Mouse (Mus musculus) hindbrain, embryonic 11.5 days (tissue): ENCODE measurements around the gene Rprd2. TPM values are rescaled to one million over a fixed set of nuclear protein-coding genes. Genes with fewer than 3 reads are reported as not detected.

Source experiments
- ATAC-seq: fragments of 200-750 bp; cut with Nextera tagmentation; 2 replicates; pipeline ENCODE4 v1.8.0; 2017; ENCODE audit warnings: mild to moderate bottlenecking, moderate TSS enrichment, moderate library complexity; ENCODE audit not compliant: low FRiP score
- DNase-seq: peaks from one replicate; pipeline ENCODE4 v3.0.0-alpha.2; 2015; ENCODE audit warnings: low spot score
- H3K27ac ChIP-seq: fragments of 300-500 bp; sonication (generic); 2 replicates; pipeline ENCODE4 v1.5.1; 2014; ENCODE audit warnings: mild to moderate bottlenecking, low read depth, low read length
- H3K27me3 ChIP-seq: fragments of 300-500 bp; sonication (generic); 2 replicates; pipeline ENCODE4 v1.6.1; 2014; ENCODE audit warnings: mild to moderate bottlenecking, low read length, moderate library complexity, mixed read lengths; ENCODE audit not compliant: control insufficient read depth, insufficient read depth
- H3K36me3 ChIP-seq: fragments of 300-500 bp; sonication (generic); 2 replicates; pipeline ENCODE4 v1.6.1; 2014; ENCODE audit warnings: mild to moderate bottlenecking, low read length, moderate library complexity, mixed read lengths; ENCODE audit not compliant: control insufficient read depth, insufficient read depth
- H3K4me1 ChIP-seq: fragments of 300-500 bp; sonication (generic); replicated peaks from 2 replicates; pipeline ENCODE4 v1.6.1; 2014; ENCODE audit warnings: low read length, mixed read lengths; ENCODE audit not compliant: control insufficient read depth, insufficient read depth
- H3K4me2 ChIP-seq: fragments of 300-500 bp; sonication (generic); replicated peaks from 2 replicates; pipeline ENCODE4 v1.6.1; 2014; ENCODE audit warnings: mild to moderate bottlenecking, low read depth, low read length
- H3K4me3 ChIP-seq: fragments of 300-500 bp; sonication (generic); 2 replicates; pipeline ENCODE4 v1.5.1; 2014; ENCODE audit warnings: low read depth, low read length
- H3K9ac ChIP-seq: fragments of 300-500 bp; sonication (generic); 2 replicates; pipeline ENCODE4 v1.6.1; 2014; ENCODE audit warnings: low read depth, low read length
- H3K9me3 ChIP-seq: fragments of 300-500 bp; sonication (generic); 2 replicates; pipeline ENCODE4 v1.6.1; 2016; ENCODE audit warnings: low read length; ENCODE audit not compliant: control insufficient read depth
- WGBS: fragments of 180-500 bp; shearing (Covaris S2); extraction: QIAGEN DNeasy Blood & Tissue Kit; methylation state at CpG from one replicate; pipeline ENCODE4 v1.1.7; 2014; 5-methylcytosine and 5-hydroxymethylcytosine counted together
- polyA plus RNA-seq: library from polyadenylated mRNA; unstranded; fragments of >200 nt; fragmentation: Nextera tagmentation; extraction: Ambion mirVana; gene quantifications from 2 replicates; pipeline ENCODE4 v1.2.1, GENCODE M21; 2014

Gene Rprd2
- polyA plus RNA-seq, 1 experiment from 2014 or later, result 27.4 TPM

DNA sequence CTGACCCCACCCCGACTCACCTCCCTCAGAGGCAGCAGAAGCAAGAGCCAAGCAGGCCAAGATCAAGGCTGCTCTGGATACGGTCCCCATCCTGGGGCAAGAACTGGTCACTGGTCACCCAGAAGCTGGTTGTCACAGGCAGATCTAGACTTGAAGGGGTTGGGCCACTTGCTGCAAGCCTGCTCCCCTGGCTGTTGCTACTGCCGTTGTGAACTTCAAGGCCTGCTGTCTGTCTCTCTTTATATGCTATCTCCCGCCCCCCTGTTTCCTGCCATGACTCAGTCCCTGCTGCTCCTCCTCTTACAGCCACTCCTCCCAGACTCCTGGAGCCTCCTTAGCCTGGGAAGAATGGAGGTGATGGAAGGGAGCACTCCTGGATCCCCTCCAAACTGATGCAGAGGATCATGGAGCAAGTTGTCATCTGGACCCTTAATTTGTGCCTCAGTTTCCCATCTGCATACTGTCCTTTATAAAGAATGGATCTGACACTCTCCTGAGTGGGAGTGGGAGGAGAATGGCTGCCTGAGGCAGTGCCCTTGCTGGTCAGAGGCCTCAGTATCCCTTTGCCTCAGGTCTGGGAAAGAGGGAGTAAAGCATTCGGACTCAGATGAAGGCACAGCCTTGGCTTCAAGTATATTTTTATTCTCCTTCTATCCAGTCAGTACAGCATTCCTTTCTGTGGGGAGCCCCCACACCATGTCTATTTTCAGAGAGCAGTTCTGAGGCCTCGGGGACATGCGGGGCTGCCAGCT lies 79.1 kb downstream of the Rprd2 start, which contains the start of gene Ecm1:
Ecm1 (minus strand) TSS at position 217 of the 752 bp plus-strand sequence.
- WGBS, result 86% methylated on average over 7 of the region's 7 CpGs
- DNase-seq (no peak), ATAC-seq (no peak)
- Histone ChIP-seq H3K36me3 (peaks cover 2% of the 10 kb centered on the region; the same call in 1 of the 2 replicates), H3K9ac (no peak within 1 kb of the TSS), H3K27me3 (no peaks in the 10 kb centered on the region), H3K4me3 (no peak within 1 kb of the TSS), H3K27ac (no peak within 1 kb of the TSS), H3K4me2 (no peak within 1 kb of the TSS), H3K4me1 (no peaks in the 10 kb centered on the region), H3K9me3 (no peaks in the 10 kb centered on the region)

DNA sequence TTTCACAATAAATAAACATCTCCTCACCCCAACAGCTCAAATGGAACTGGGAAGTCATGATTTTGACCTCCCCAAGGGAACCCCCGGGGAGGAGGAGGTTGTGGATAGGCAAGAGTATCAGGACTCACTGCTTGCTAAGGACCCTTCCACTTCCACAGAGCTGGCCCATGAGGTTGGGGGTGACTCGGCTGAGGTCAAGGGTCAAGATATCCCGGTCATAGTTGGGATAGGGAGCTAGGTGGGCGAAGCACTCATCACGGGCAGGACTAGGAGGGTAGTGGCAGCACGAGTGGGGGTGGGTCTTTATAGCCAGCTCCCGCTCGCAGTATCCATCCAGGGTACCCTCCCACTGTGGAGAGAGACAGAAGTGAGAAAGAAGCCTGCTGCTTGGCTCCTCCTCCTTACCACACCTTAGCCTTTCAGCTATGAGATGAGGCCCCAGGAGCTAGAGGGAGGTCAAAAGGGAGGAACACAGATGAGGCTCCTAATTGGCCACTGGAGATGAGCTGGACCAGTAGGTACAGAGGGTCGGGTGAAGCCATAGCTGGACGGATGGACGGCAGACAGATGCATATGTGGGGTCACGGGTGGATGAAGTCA lies 83.5 kb downstream of the Rprd2 start:
- Histone ChIP-seq H3K9me3 (no peaks in the 10 kb centered on the region), H3K27ac (no peak overlapping the region), H3K4me1 (no peaks in the 10 kb centered on the region), H3K4me2 (no peak overlapping the region), H3K36me3 (no peaks in the 10 kb centered on the region; the same call in 1 of the 2 replicates), H3K9ac (no peak overlapping the region), H3K4me3 (no peak overlapping the region), H3K27me3 (no peaks in the 10 kb centered on the region)
- WGBS, result 88% methylated on average over 12 of the region's 12 CpGs
- ATAC-seq (no peak), DNase-seq (no peak)

DNA sequence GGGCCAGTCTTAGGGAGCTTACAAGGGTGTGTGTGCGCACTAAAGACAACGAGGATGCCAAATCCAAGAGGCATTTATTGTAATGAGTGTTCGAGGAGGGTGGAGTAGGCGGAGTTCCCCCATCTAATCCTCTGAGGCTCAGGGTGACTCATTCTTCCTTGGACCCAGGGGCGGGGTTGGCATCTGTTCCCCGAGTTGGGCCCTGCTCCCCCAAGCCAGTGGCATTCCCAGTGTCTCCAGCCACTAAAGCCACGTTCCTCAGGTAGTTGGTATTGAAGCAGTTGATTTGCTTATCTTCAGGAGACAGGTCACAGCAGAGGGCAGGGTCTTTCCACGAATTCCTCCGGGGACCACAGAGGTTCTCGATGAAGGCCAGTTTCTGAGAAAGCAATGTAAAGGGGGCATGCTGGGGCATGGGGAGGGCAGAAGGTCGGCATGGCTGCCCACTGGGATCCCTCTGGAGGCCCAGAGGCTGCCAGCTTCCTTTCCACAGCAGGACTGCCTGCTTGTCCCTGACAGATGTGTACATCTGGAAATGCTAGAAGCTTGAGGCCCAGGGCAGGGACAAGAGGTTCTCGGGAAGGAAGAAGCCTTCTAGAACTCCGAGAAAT lies 84.5 kb downstream of the Rprd2 start:
- 84% methylated on average over 13 of the region's 13 CpGs for WGBS
- H3K9me3 ChIP-seq, result no peaks in the 10 kb centered on the region
- H3K27ac ChIP-seq, result no peak overlapping the region
- no peaks in the 10 kb centered on the region for H3K4me1 ChIP-seq
- no peak overlapping the region for H3K4me2 ChIP-seq
- H3K4me3 ChIP-seq, result no peak overlapping the region
- ATAC-seq (no peak), DNase-seq (no peak)
- no peaks in the 10 kb centered on the region; the same call in 1 of the 2 replicates for H3K36me3 ChIP-seq
- H3K9ac ChIP-seq, result no peak overlapping the region
- H3K27me3 ChIP-seq, result no peaks in the 10 kb centered on the region

DNA sequence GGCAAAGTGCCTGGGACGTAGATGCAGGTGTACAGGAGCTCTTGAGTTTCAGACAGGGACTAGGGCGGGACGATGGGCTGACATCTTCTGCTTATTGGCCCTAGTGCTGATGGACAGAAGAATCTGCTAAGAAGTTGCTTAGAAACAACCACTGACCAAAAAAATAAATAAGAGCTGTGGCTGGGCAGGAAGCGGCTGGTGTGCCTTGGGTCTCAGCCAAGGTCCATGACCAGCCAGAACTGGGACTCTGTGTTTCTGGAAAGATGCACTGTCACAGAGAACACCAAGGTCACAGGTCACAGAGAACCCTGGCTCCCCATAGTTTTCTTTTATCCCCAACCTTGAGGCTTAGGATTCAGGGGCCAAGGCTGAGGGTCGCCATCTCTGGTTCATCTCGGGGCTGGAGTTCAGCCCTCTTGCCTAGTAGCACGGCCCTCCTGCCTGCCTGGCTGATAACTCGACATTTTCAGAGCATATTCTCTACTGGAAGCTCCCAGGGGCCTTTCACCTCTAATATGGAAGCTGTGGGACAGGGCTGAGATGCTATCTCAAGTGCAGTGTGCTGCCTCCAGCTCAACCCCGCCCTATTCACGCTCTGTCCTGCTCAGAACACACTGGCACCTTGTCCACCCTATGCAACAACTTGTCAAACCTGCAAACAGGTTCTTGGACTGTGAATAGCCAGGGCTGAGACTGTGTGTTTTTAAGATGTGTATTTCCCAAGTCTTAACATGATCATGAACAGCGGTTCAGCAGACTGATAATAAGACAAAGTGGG lies 85.7 kb downstream of the Rprd2 start:
- DNase-seq (no peak), ATAC-seq (no peak)
- WGBS, result 85% methylated on average over 11 of the region's 11 CpGs
- no peak overlapping the region for H3K4me2 ChIP-seq
- H3K4me1 ChIP-seq, result no peaks in the 10 kb centered on the region
- H3K4me3 ChIP-seq, result no peak overlapping the region
- no peaks in the 10 kb centered on the region for H3K27me3 ChIP-seq
- H3K36me3 ChIP-seq, result no peaks in the 10 kb centered on the region
- H3K9me3 ChIP-seq, result no peaks in the 10 kb centered on the region
- no peak overlapping the region for H3K9ac ChIP-seq
- no peak overlapping the region for H3K27ac ChIP-seq

DNA sequence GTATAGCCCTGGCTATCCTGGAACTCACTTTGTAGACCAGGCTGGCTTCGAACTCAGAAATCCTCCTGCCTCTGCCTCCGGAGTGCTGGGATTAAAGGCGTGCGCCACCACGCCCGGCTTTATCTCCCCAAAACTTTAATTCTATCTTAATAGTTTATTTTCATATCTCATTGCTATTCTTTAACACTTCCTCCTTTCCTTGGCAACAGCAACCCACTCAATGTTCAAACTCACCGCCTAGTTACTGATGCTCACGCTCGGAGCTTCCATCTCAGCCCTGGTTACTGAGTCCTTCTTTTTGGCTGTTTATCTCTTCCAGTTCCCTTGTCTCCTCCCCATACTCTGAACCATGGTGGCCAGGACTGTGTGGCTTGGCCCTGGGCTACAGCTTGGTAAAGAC lies 86.4 kb downstream of the Rprd2 start:
- H3K9me3 ChIP-seq, result no peaks in the 10 kb centered on the region
- H3K4me3 ChIP-seq, result no peak overlapping the region
- WGBS, result 98% methylated on average over 9 of the region's 9 CpGs
- H3K36me3 ChIP-seq, result no peaks in the 10 kb centered on the region
- H3K27me3 ChIP-seq, result no peaks in the 10 kb centered on the region
- no peak overlapping the region for H3K27ac ChIP-seq
- no peaks in the 10 kb centered on the region for H3K4me1 ChIP-seq
- ATAC-seq (no peak), DNase-seq (no peak)
- H3K4me2 ChIP-seq, result no peak overlapping the region
- no peak overlapping the region for H3K9ac ChIP-seq

DNA sequence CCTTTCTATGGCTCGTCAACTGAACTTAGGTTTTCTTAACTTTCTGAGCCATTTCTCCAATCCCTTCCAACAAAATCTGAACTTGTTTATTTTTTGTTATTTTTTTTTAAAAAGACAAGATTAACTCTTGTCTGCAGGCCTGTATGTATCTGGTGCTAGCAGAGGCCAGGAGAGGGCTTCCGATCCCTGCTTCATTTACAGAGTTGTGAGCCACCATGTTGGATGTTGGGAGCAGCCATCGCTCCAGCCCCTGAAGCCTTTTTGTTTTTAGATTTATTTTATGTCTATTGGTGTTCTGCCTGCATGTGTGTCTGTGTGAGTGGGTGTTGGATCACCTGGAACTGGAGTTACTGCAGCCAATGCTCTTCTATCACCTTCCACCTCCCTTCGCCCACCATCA lies 86.9 kb downstream of the Rprd2 start:
- no peak overlapping the region for H3K4me3 ChIP-seq
- no peaks in the 10 kb centered on the region for H3K4me1 ChIP-seq
- no peak for DNase-seq
- no peak overlapping the region for H3K4me2 ChIP-seq
- no peak overlapping the region for H3K27ac ChIP-seq
- H3K9me3 ChIP-seq, result no peaks in the 10 kb centered on the region
- no peaks in the 10 kb centered on the region for H3K27me3 ChIP-seq
- WGBS, result 89% methylated on average over 4 of the region's 4 CpGs
- no peaks in the 10 kb centered on the region for H3K36me3 ChIP-seq
- H3K9ac ChIP-seq, result no peak overlapping the region
- no peak for ATAC-seq

DNA sequence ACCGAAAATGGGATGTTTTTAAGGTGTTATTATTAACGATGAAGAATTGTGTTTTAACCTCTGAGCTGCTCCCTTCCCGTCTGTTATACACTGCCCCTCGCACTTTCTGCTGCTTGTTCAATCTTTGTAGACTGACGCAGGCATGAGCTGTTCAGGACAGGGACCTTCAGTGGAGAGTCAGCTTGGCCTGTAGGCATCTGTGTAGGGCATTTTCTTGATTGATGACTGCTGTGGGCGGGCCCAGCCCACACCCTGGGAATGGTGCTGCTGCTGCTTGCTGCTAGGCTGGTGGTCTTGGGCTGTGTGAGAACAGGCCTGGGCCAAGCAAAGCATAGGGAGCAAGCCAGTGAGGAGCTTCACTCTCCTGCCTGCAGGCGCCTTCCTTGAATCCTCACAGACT lies 88.2 kb downstream of the Rprd2 start:
- Histone ChIP-seq H3K27me3 (no peaks in the 10 kb centered on the region), H3K4me3 (no peak overlapping the region), H3K9me3 (no peaks in the 10 kb centered on the region), H3K4me2 (no peak overlapping the region), H3K36me3 (no peaks in the 10 kb centered on the region), H3K4me1 (no peaks in the 10 kb centered on the region), H3K27ac (no peak overlapping the region), H3K9ac (no peak overlapping the region)
- WGBS, result 78% methylated on average over 7 of the region's 7 CpGs
- ATAC-seq (no peak), DNase-seq (no peak)

DNA sequence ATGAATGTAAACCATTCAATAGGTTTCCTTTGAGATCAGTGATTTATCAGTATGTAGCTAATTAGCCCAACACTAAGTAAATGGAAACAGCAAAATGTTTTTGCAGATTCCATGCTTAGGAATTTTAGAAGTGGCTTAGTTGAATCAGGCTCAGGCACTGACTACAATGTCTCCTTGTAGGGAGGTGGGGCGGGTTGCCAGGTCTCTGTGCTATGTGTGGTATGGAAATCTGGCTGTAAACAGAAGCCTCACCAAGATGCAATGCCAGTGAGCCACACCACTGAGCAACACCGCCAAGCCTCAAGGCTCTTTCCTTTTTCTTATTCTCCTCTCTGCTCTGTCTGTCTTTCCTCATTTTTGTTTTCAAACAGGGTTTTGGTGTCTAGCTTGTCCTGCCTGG lies 89.8 kb downstream of the Rprd2 start:
- H3K4me2 ChIP-seq, result no peak overlapping the region
- 79% methylated on average over 2 of the region's 2 CpGs for WGBS

More for the DNA sequence above, 89.8 kb downstream of the Rprd2 start:
- H3K27me3 ChIP-seq, result no peaks in the 10 kb centered on the region
- H3K9me3 ChIP-seq, result no peaks in the 10 kb centered on the region
- ATAC-seq (no peak), DNase-seq (no peak)
- no peak overlapping the region for H3K9ac ChIP-seq
- no peaks in the 10 kb centered on the region for H3K36me3 ChIP-seq
- no peak overlapping the region for H3K27ac ChIP-seq
- H3K4me1 ChIP-seq, result no peaks in the 10 kb centered on the region
- no peak overlapping the region for H3K4me3 ChIP-seq
